Mouse (Mus musculus): Measurements from ENCODE around the gene Cdkn2aip.
A peak's percentile ranks its signal among the peaks of the same experiment; 100 is the strongest.

Gene Cdkn2aip

GRCm38 (mm10) chr8:47713761-47714745 lies at the start of gene Cdkn2aip:
Cdkn2aip (minus strand) TSS chr8:47713932.
- DNase-seq (ENCODE audit: low read depth, low spot score), result peak; percentile 98

GRCm38 (mm10) chr8:47763194-47763593 lies 49.5 kb upstream of the Cdkn2aip start:
- no peak for DNase-seq (ENCODE audit: low read depth, low spot score)

GRCm38 (mm10) chr8:47760685-47761084 lies 47.0 kb upstream of the Cdkn2aip start:
- DNase-seq (ENCODE audit: low read depth, low spot score), result no peak

GRCm38 (mm10) chr8:47760186-47760585 lies 46.5 kb upstream of the Cdkn2aip start:
- DNase-seq (ENCODE audit: low read depth, low spot score), result no peak

GRCm38 (mm10) chr8:47753121-47753520 lies 39.4 kb upstream of the Cdkn2aip start:
- no peak for DNase-seq (ENCODE audit: low read depth, low spot score)

GRCm38 (mm10) chr8:47750096-47750495 lies 36.4 kb upstream of the Cdkn2aip start:
- no peak for DNase-seq (ENCODE audit: low read depth, low spot score)

- DNase-seq (ENCODE audit: low read depth, low spot score), result no peak
These were observed 35.8 kb upstream of the Cdkn2aip start for GRCm38 (mm10) chr8:47749491-47749890.

GRCm38 (mm10) chr8:47746304-47746703 lies 32.6 kb upstream of the Cdkn2aip start:
- DNase-seq (ENCODE audit: low read depth, low spot score), result no peak

GRCm38 (mm10) chr8:47745848-47746247 lies 32.1 kb upstream of the Cdkn2aip start:
- DNase-seq (ENCODE audit: low read depth, low spot score), result no peak

GRCm38 (mm10) chr8:47744803-47745202 lies 31.1 kb upstream of the Cdkn2aip start:
- no peak for DNase-seq (ENCODE audit: low read depth, low spot score)

GRCm38 (mm10) chr8:47743419-47743818 lies 29.7 kb upstream of the Cdkn2aip start:
- DNase-seq (ENCODE audit: low read depth, low spot score), result peak; percentile 58

GRCm38 (mm10) chr8:47742992-47743391 lies 29.3 kb upstream of the Cdkn2aip start:
- no peak for DNase-seq (ENCODE audit: low read depth, low spot score)

- DNase-seq (ENCODE audit: low read depth, low spot score), result no peak
These were observed 28.6 kb upstream of the Cdkn2aip start for GRCm38 (mm10) chr8:47742372-47742771.

GRCm38 (mm10) chr8:47737120-47737519 lies 23.4 kb upstream of the Cdkn2aip start:
- DNase-seq (ENCODE audit: low read depth, low spot score), result no peak

- no peak for DNase-seq (ENCODE audit: low read depth, low spot score)
These were observed 15.6 kb upstream of the Cdkn2aip start for GRCm38 (mm10) chr8:47729324-47729723.

- DNase-seq (ENCODE audit: low read depth, low spot score), result no peak
These were observed 13.2 kb upstream of the Cdkn2aip start for GRCm38 (mm10) chr8:47726945-47727344.

GRCm38 (mm10) chr8:47721609-47722008 lies 7.9 kb upstream of the Cdkn2aip start:
- no peak for DNase-seq (ENCODE audit: low read depth, low spot score)

- no peak for DNase-seq (ENCODE audit: low read depth, low spot score)
These were observed 4.9 kb upstream of the Cdkn2aip start for GRCm38 (mm10) chr8:47718641-47719040.

GRCm38 (mm10) chr8:47713171-47713663 lies 515 bp downstream of the Cdkn2aip start:
- DNase-seq (ENCODE audit: low read depth, low spot score), result no peak

GRCm38 (mm10) chr8:47708106-47708505 lies 5.6 kb downstream of the Cdkn2aip start:
- DNase-seq (ENCODE audit: low read depth, low spot score), result no peak

- no peak for DNase-seq (ENCODE audit: low read depth, low spot score)
These were observed 7.0 kb downstream of the Cdkn2aip start for GRCm38 (mm10) chr8:47706746-47707145.

GRCm38 (mm10) chr8:47702333-47702732 lies 11.4 kb downstream of the Cdkn2aip start:
- DNase-seq (ENCODE audit: low read depth, low spot score), result no peak

- no peak for DNase-seq (ENCODE audit: low read depth, low spot score)
These were observed 16.0 kb downstream of the Cdkn2aip start for GRCm38 (mm10) chr8:47697696-47698095.

All from CD4-positive, CD25-positive, alpha-beta regulatory T cell, adult 2 months (primary cell).